Mouse (Mus musculus) hindlimb bud, embryonic 11.5 days (tissue): ENCODE data around the gene Zfp36l1.

Source experiments
- DNase-seq: peaks from one replicate; pipeline ENCODE4 v3.0.0-alpha.2; 2012; ENCODE audit warnings: low read depth, low spot score; ENCODE audit errors: extremely low spot score

The Zfp36l1 gene

DNA sequence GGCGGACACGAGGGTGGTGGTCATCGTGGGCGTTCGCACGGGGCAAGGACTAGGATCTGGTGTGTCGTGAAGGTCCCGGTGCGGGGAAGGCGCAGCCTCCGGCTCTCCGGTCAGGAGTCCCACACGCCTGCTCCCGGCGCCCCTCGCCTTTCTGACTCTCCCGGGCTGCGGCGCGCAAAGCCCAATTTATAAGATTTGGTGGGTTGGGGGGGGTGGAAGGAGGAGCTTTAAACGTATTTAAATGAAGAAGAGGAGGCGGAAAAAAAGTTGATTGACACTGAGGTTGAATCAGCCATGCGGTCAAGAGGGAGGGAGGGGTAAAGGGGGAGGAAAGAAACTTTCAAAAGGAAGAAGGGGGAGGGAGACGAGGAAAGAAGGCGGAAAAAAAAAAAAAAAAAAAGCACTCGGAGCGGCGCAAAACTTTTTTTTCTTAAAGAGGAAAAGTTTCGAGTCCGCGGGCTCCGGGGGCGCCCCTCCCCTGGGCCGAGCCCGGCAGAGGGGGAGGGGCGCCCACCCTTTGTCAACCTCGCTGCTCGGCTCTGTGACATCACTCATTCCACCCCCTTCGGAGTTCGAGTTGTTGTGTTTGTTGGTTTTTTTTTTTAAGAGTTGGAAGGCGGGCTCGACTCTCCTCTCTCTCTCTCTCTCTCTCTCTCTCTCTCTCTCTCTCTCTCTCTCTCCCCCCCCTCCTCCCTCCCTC lies at the start of gene Zfp36l1:
Zfp36l1 (minus strand) TSS at position 162 of the 700 bp plus-strand sequence.
- peak; percentile 98 for DNase-seq

DNA sequence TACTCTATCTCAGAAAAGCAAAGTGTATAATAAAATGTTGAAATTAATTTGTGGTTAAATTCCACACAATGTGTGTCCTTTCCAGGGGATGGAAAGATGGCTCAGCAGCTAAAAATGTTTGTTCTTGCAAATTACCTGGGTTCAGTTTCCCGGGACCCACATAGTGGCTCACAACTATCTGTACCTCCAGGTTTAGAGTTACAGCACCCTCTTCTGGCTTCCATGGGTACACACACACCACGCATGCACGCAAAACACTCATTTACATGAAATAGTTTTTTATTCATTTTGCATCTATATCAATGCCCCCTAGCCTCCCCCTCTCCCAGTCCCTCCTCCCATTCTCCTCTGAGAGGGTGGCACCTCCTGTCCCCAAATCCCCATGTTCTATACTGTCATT lies 49.6 kb upstream of the Zfp36l1 start:
- DNase-seq = no peak

DNA sequence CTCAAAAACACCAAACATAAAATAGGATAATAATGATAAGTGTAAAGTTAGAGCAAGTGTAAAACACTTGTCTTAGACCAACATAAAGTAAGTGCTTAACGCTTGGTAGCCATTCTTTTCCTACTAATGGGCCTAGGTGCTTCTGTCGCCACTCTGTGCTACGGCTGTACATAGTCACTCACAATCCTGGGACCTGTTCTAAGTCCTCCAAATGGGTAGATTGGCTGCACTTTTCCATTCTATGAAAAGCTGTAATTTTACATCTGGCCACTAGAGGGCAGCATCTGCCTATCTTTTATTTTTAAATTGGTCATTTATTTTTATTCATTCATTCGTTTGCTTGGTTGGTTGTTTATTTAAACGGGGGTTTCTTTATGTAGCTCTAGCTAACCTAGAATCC lies 44.9 kb upstream of the Zfp36l1 start:
- peak; percentile 26 for DNase-seq

DNA sequence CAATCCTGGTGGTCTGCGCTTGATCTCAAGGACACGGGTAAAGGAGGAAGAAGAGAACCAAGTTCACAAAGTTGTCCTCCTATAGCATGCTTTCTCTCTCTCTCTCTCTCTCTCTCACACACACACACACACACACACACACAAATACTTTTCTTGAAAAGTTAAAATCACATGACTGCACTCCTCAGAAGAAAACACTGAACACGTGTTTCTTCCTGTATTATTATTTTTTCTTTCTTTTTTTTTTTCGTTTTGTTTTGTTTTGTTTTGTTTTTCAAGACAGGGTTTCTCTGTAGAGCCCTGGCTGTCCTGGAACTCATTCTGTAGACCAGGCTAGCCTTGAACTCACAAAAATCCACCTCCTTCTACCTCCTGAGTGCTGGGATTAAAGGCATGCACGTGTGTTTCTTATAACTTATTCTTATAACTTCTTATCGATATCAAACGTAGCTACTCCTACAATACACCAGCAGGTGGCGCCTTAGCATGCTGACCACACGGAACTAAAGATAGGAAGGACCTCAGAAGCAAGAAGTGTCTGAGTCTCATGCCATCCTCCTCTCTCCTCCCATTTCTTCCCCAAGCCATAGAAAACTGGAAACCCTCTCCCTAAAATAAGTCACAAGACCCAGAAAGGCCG lies 41.0 kb upstream of the Zfp36l1 start:
- no peak for DNase-seq

DNA sequence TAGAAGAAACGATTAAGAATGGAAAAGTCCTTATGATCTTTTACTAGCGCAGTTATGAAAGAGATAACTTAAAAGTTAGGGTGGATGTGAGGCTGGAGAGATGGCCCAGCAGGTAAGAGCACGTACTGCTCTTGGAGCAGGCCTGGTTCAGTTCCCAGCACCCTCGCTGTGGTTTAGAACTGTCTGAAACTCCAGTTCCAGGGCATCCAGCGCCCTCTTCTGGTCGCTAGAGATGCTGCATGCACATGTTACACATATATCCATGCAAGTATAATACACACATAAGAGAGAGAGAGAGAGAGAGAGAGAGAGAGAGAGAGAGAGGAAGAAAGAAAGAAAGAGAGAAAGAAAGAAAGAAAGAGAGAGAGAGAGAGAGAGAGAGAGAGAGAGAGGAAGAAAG lies 40.3 kb upstream of the Zfp36l1 start:
- no peak for DNase-seq

DNA sequence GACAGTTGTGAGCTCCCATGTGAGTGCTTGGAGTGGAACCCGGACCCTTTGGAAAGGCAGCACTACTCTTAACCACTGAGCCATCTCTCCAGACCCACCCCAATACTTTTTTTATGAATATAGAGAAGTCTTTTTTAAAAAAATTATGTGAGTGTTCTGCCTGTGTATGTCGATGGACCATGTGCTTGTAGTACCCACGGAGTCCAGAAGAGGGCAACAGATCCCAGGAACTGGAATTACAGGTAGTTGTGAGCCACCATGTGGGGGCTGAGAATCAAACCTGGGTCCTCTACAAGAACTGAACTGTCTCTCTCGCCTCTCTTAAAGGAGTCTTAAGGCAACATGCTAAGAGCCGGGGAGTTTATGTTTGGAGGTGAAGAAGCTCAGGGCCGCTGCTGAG lies 39.0 kb upstream of the Zfp36l1 start:
- no peak for DNase-seq

DNA sequence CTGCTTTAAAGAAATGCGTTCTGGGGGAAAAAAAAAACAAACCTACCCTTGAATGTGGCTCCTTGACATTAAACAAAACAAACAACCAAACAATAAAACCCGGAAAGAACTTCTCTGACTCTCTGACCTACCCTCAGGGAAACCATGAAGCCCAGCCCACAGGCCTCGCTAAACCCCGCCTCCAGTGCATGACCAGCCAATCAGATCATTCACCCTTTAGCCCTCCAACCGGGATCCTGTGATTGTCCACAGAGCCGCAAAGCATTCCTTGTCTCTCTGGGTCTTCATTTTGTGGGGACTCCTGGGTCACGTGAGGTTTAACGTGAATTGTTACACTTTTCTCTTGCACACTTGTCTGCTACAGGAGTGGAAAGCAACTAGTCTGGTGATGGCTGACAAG lies 37.8 kb upstream of the Zfp36l1 start:
- DNase-seq = no peak

DNA sequence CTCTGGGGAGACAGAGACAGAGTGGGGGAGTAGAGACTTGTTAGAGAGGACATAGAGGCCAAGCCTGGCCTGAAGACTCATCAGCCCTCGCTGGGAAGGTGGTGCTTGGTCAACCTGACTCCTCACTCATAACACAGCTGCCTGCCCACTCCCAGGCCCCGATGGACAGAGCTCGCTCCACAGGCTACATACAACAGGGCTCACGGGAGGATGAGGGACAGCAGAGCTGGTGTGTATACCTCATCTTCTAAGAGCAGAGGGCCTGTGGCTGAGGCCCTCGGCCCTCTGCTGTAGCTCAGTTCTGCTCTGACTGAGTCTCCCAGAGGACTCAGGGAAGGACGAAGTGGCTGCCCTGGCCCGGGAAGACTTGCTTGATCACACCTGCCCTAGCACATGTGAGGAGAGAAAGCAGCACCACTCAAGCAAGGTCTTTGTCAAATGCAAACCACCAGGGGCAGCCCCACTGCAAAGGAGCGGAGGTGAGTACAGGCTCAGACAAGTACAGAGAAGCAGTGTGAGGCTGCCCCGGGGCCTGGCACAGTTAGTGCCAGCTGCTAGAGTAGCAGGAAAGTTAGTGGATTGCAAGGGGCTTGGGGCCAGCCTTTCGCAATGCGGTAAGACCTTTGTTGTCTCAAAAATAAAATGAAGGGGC lies 34.9 kb upstream of the Zfp36l1 start:
- DNase-seq = no peak

DNA sequence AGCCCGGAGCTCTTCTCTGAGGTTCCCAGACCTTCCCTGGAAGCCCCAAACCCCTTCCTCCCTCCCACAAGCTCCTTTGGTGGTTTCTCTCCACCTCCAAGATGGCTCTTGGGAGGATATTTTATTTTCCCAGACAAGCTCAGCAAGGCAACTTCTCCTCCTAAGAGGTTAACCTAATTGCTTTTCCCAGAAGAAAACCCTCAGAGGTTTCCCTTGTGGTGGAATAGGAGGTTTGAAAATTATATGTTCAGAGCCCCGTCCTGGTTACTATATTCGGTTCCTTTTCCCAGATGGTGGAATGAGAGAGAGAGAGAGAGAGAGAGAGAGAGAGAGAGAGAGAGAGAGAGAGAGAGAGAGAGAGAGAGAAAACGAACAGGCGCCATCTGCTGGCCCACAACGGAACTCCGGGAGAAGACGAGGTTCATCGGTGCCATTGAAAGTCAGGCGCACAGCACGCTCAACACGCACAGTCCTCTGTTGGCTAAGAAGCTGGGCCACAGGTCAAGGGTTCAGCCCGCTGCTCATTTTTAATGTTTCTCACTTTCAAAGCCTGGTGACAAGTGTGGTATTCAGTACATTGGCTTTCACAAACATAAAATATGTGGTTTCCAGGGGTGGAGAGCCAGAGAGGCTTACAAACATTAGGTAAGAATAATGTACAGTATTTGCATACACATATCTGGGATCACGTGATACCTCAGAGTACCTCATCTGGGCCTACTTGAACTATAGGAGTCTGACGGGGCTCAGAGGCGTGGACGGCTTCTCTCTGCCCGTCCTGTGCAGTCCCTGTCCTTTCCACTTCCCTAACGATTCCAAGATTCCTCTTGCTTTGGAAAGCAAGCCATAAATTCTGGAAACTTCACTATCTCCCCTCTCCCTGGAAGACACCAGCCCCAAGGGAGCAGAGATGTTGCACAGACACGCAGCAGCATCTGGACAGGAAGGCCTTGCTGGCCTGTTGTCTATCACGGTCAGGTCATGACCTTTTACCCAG lies 33.7 kb upstream of the Zfp36l1 start:
- no peak for DNase-seq

DNA sequence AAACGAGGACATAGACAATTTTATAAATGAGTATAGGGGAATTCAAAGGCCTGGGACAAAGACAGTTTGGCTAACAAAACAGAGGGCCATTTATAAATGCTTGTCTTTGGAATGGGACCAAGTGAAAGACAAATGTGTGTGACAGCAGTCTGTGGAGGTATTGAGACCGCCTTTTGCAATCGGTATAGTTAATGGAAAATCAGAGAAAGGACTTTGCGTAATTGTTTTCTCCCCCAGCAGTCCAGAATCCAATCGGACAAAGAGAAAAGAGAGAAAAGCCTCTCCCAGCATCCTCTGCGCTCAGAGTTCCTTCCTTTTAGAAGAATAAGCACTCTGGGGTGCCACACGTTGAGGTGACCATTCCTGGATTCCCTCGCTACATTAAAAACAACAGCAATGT lies 32.6 kb upstream of the Zfp36l1 start:
- no peak for DNase-seq

DNA sequence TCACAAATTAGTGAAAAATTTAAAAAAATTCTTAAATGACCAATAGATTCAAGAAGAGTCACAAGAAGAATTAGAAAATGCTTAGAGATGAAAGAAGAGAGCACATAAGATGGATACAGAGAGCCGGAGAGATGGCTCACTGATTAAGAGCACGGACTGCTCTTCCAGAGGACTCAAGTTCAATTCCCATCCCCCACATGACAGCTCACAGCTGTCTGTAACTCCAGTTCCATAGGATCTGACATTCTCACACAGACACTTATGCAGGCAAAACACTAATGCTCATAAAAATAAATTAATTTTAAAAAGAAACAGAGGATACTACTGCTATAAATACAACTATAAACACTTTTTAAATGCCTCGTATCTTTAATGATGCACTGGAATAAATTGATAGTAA lies 32.0 kb upstream of the Zfp36l1 start:
- DNase-seq = no peak

DNA sequence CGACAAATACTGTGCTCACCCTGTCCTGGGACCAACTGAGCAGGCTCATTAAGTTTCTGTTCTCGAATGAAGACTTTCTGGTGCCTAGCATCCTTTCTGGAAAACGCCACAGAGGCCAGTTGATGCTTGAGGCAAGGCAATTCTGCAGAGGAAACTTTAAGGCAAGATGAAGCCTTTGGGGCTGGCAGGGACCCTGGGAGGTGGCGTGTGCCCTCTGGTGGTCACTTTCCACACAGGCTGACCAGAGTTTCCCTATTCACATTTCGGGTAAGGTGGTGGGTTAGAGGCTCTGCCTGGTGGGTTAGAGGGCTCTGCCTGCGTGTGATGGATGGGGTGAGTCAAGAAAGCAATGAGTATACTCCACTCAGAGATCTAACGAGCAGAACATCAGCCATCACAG lies 28.7 kb upstream of the Zfp36l1 start:
- no peak for DNase-seq

DNA sequence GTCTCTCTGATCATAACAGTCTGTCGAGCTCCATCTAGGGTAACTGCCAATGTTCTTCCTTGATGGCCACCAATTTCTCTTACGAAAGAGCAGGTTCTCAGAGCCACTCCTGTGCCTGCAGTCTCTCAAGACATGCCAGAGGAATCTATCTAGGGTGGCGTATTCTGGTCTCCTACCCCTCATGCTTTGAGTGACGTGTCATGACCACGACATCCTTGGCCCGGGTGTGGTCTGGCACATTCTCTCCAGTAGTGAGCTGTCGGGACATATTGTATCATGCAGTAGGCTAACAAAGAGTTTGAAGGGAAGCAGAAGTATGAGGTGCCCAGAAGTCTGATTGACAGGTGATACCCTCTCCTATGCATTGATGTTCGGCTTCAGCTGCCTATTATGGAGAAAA lies 28.2 kb upstream of the Zfp36l1 start:
- no peak for DNase-seq

DNA sequence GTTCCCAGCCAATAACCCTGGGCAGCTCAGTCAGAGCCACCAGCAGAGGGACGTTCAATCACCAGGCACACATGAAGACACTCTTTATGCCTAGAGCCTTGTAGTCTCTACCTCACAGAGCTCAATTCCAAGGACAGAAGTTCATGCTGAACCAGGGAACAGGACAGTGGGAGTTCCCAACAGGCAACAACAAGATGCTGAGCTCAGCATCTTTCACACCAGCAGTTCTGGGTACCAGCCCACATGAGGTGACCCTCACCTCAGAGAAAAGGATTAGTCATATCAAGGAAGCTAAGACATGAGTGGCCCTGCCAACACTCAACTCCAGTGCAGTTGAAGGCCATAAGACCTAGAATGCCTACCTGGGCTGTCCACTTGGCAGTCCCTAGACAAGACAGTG lies 24.9 kb upstream of the Zfp36l1 start:
- DNase-seq = no peak

DNA sequence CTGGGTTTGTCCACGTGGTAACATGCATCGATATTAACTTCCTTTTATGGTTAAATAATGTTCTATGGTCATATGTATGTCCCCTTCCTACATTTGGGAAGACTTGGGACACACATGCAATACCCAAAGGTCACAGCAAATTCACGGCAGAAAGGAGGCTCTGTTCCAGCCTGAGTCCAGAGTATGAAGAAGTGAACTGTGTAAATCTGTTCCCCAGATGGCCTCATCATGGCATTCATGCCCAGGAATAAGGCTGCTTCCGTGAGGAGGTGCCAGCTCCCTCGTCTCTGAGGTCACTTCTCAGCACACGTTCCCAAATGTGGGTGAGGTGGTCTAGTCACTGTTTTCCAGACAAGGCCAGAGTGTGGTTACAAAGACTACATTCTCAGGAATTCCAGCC lies 24.4 kb upstream of the Zfp36l1 start:
- DNase-seq = no peak

DNA sequence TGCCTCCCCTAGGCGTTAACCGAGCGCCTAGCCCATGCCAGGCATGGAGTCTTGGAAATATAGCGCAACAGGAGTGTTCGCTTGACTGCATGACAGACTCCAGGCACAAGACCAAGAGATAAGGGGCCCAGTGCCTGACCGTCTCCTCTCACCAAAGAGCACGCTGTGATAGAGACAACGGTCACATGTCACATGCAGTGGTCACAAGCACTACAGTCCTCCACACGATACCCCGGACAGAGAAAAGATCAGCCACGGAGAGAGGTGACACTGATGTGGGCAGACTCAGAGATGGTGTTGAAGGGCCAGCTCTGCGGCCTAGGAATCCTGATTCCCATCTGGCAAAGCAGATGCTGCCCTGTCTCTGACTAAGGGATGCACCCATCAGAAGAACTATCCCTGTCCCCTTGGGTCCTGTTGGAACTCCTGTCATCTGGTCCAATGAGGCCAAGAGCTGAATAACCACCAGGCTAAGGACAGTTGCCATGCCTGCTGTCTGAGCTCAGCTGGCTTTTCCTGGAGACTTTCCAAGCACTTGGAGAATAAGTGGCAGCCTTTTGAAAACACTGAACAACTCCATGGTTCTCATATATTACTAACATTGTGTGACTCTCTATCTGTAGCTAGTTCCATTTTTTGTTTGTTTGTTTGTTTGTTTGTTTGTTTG lies 23.6 kb upstream of the Zfp36l1 start:
- DNase-seq = no peak

DNA sequence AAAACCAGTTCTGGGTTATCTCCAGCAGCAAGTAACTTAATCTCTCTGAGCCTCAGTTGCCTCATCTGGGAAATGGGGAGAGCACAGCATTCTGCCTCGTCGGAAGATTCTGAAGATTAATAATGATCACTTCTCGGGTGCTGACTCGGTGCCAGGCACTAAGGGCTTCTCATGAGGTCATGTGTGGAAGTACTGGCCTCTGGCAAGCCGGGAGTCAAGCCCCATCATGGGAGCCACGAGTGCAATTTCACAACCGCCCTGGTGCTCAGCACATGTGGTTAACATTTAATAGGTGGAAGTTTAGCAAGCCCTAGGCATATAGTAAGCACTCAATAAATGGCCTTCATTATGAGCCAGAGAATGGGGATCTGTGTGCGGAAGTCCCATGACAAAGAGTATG lies 22.4 kb upstream of the Zfp36l1 start:
- DNase-seq = no peak

DNA sequence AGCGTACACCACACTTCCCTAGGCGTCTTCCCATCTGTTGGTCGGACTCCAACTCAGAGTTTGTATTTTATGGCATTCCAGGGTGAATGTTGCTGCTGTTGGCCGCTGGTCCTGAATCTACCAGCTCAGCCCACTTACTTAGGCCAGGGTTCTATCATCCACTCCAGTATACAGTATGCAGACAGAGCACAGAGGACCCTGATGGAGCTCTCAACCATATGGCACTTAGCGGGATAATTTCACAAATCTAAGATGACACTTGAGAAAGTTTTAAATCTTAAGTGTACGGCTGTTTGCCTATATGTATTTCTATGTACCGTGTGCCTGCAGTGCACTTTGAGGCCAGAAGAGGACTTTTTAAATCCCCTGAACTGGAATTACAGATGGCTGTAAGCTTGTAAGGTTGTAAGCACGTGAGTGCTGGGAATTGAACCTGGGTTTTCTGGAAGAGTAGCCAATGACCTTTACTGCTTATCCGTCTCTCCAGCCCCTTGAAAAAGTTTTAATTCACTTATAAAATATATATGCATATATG lies 20.3 kb upstream of the Zfp36l1 start:
- DNase-seq = no peak

DNA sequence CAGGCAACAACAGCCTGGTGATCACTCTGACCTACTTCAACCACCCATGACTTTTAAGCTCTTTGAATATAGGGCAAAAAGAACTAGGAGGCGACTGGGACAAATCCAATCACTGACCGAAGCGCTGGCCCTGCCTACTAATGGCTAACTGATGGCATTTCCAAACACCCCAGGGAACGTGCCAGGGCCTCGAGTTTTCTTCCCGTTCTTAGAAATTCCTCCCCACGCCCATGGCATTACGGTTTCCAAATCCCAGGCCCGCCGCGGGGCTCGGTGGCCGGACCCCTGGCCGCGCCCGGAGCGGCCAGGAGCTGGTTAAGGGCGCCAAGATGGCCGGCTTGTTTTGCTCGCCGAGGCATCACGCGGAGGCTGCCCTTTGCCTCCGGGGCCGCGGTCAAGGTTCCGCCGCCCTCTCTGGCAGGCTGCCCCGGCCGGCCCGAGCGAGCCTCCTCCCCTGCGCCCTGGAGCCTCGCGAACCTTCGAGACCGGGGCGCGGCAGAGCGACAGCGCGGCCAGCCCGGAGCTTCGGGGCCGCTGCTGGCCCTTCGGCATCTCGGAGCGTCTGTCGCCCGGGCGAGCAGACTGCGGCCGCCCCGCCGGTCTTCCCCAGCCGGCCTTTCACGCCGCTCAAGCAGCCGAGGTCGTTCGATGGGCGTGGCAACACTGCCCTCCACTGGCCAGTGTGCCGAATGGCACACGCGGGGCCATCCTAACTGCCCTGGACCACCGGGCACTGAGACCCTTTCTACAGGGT lies 19.6 kb upstream of the Zfp36l1 start:
- DNase-seq = no peak
